Mouse (Mus musculus) erythroblast, adult 5-6 weeks (primary cell): ENCODE measurements at regions not wholly inside any gene's neighbourhood (a gene's known extent, or its start where the extent isn't known, plus 50 kb on each side); places are given as distances from the start of the nearest gene placed in this dataset.
"Not testable (repeated sequence)": the region's sequence is repeated elsewhere in the genome, so short reads cannot be mapped to it uniquely, and the experiment has no call there.

Experiments
- ATAC-seq: replicated peaks from 2 replicates; pipeline ENCODE4 v1.8.0; 2016; ENCODE audit warnings: moderate number of reproducible peaks, mild to moderate bottlenecking, moderate TSS enrichment, inconsistent platforms; ENCODE audit not compliant: poor library complexity, low FRiP score, severe bottlenecking

DNA sequence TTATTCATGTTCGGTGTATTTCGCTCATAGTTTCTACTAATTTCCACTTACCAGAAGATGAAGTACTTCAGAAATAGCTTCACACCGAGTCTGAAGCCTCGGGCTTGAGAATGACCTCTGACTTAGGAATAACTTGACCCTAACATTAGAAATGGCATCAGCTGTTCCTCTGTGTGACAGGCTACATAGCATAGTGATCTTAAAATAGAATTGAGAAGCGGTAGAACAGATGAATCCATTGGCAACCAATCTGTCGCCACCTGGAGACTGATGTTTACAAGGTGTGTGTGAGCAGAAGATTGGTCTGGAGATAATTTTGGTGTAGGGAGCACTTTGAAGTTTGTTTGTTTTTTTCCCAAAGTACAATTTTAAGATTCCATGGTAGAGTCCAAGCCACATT, 60.9 kb upstream of the Ahi1 start:
- no peak for ATAC-seq

DNA sequence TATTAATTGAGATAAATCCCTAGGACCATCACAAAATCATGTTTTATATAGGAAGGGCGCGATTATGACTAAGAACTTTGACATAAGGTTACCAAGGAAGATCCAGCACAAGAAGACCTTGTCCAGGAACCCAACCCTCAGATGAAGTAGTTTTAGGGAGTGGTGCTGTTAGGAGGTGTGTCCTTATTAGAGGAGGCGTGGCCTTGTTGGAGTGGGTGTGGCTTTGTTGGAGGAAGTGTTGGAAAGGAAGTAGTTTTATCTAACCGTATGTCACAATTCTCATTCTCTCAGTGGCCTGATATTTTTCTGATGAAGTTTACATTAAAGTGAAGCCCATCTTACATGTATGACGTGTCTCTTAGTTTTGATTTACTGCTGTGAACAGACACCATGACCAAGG, 68.7 kb upstream of the Ahi1 start:
- 0 out of 2 replicates have a peak, but pooled peaks have one; percentile 51 for ATAC-seq

DNA sequence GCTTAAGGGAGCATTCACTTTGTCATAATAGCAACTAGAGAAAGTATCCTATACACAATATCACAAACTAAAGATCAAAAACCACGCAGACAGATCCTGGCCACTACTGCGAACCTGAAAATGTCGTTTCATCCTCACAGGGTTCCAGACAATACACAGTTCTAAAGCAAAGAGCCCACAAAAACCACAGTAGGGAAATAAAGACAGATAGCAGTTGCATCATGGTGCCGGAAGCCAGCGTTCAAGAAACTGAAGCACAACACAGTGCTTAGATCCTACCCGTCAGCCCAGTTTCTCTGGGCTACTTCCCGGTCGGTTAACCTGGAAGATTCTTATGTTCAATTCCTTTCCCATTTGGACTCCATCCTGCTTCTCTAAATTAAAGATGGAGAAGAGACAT, 69.7 kb upstream of the Ahi1 start:
- ATAC-seq, result peak; percentile 36; the same call in 1 of the 2 replicates

DNA sequence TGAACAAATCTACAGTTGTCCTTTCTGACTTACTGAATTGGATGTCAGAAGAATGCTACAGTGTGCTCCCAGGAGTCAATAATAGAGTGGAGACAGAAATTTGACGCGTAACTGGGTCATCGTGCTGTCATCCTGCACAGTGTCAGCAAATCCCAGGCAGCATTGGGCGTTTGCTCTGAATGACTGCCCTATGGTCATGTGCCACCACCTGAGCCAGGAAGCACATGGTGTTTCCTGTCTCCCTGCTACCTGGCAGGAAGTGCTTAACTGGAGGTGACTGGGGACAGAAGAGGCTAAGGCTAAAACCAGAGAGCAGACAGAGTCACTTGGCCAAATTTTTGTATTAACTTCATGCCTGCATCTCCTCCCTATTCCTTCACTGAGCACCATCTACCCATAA, 72.1 kb upstream of the Ahi1 start:
- 0 out of 2 replicates have a peak, but pooled peaks have one; percentile 30 for ATAC-seq

DNA sequence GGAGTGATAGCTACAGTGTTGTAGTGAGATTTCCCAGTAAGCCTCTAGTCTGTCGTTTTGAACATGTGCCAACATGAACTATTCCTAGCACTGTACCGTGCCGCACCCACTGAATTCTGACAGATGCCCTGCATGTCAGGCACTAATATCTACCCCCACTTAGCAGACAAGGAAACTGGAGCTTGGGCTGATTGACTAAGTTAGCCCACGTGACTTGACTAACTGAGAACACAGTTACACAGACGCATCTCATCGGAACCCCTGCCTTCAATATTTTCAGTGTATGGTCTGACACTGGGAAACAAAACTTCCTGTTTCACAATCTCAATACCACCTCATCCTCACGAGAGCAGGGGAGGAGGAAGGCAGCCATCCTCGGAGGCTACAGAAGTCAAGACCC, 72.9 kb upstream of the Ahi1 start:
- ATAC-seq, result peak; percentile 57

DNA sequence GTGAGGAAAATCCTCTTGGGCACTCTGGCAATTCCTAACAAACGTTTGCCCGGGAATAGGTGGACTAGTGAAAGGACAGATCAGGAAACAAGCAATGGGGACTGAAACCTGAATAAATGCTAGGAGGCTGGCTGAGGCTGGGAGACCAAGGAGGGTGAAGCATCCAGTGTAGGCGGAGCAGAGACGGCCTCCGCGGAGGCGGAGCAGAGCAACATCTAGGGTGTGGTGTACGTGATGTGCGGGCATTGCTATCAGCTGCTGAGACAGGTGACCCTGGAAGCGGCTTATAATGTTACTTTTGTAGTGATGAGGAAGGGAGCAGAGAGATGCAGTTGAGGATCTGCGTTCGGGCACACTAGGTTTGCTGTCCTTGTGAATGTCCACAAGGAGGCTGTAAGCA, 85.3 kb upstream of the Ahi1 start:
- no peak for ATAC-seq

DNA sequence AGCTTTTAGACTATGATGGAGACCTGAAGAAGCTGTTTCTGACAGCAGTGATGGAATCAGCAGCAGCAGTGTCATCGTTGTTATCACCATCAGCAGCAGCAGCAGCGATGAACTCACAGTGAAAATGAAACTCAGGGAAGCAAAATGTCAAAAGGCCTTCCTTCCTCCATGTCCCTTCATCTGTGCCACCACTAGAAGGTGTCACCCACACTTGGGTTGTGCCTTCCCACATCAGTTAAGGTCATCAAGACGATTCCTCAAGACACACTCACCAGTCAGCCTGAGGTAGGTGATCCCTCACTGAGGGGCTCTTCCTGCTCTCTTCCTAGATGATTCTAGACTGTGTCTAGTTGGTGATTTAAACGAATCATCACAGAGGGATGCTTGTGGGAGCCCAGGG, 87.3 kb upstream of the Ahi1 start:
- 0 out of 2 replicates have a peak, but pooled peaks have one; percentile 27 for ATAC-seq

DNA sequence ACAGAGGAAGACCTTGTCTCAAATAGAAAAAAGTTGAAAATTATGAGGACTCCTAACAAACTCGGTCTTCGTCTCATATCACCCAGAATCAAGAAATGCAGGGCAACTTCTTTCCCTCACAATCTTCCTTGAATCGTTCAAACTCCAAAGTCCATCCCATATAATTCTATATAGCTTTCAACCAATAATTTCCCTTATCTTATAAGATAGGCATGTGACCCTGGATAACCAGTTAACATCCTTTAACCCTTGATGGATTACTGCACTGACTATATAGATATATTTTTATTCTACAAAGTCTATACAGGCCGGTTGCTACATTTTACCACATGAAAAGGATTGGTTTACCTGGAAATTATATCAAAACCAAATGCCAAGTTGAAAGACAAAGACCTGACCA, 94.9 kb upstream of the Ahi1 start:
- no peak for ATAC-seq

DNA sequence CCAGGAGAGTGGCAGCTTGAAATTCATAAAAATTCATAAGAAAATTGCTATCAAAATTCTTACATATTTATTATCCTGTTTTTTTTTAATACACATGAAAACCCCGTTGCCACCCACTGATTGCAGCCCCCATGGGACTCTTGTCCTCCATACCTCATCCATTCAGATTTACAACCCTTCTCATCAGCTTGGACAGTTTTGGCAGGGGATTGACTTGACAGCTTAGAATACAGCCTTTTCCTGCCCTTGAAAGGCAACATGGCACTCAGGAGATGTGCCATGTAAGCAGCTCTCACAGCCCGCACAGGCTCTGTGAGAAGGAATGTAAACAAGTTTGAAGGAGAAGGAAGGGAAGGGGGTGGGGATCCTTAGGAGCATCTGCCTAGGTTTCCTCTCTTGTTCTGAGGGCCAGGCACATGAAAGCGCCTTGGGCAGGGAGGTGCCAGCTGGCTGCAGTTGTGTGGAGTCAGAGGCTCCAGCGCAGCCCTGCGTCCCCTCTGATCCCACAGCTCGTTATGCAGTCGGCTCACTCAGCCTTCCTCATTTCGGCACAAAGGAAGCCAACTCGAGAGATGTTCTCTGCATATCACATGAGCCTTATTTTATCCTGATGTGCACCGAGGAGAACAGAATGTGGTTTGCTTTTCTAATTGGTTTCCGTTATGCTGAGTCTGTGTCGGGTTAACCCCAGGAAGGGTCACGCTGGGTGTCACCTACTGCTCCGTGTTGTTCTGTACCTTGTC, 97.6 kb upstream of the Ahi1 start:
- 0 out of 2 replicates have a peak, but pooled peaks have one; percentile 46 for ATAC-seq

DNA sequence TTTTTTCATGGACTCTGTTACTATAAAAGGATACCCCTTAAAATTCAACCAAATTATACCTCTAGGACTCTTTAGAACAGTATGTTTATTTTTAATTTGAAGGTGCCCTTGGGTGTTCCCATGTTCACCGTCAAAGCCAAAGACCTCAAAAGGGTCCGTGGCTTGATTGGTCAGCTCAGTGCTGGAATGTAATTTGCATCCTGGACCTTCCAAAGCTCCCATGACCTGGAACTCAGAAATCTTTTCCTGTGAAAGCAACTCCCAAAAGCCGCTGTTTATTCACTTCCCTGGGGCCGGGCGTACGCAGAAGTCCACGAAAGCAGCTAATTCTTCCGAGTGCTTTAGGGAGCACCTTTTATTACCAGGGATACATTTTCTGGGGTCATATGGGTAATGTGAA, 105.1 kb upstream of the Ahi1 start:
- no peak for ATAC-seq

DNA sequence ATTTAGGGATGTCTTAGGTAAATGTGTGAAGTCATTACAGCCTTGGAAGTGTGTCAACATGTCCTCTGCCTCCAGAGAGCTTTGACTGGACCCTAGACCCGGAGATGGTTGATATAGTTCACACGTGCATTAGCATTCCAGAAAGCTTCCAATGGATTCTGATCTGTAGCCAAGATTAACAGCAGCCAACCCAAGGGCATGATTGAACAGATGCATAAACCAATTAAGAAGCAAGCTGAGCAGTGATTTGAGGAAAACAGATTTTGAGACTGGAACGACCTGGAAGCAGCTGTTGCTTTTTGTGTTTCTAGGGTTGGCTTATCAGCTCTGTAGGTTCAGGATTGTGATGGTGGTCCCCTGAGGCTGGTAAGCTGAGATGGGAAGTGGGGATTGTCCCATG, 109.1 kb upstream of the Ahi1 start:
- no peak for ATAC-seq

DNA sequence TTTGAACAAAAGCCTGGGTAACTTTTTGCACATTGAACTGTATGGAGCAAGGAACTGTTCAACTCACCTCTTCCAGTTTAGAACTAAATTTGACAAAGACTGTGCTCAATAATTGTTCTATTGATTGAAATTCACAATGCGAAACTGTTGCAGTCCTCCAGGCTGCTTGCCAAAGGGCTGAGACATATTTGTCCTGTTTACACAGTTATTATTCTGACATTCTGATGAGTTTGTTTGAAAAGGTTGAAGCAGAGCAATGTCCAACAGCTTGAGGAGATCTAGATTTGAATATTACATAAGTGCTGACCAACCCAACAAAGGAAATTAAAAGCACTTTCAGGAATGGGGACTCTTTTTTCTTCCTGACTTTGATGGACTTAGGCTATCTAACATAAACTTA, 110.2 kb upstream of the Ahi1 start:
- no peak for ATAC-seq

DNA sequence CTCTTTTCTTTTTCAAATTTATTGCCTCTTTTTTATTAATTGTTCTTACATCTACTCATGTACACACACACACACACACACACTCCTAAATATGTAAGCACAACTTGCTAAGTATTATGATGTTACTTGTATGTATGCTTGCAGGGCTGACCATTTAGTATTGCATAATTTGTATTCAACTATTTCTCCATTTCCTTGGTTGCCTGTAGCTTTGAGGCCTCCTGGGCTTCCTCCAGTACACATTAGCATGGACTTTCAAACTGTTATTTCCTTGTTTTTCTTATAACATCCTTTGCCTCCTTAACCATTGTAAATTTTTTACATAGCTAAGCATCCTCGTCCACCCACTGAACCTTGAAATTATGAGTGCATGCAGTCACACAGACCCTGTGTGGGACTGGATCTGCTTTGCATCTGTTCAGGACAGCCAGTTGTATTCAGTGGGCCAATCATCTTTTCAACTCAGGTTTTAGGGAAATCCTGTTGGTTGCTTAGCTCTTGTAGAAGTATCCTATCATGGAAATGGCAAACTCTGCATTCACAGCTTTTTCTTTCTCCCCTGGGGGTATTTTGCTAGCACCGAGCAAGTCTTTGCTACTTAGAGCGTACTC, 110.8 kb upstream of the Ahi1 start:
- no peak for ATAC-seq

DNA sequence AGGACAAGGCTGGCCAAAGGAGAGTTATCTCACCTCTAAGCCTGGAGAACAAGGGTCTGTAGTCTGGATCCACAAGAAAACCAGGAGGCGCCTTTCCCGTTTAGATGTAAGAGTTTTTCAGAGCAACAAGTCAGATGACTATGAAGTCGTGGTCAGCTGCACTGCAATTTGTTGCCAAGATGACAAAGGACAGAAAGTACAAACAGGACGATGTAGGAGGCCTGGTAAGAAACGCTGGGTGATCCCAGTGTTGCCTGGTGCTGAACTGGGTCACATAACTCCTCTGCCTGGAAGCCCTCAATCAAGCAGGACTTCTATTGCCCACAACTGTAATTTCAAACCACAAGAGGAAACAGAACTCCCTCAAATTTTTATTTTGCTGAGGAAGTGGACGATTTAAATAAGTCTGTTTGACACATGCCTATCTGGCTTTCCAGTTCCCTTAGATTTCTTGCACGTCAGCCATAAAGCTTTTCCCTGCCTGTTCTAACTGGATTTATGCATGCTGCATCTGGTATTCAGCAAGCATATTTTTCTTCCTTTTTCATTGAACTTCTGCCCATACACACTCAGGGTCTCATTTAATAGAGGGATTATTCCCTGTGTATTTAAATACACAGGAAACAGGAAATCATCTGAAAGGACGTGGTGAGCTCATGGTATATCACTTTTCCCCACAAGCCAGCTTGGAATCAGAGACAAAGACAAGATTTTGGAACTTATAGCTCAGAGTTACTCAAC, 113.5 kb upstream of the Ahi1 start:
- no peak for ATAC-seq

DNA sequence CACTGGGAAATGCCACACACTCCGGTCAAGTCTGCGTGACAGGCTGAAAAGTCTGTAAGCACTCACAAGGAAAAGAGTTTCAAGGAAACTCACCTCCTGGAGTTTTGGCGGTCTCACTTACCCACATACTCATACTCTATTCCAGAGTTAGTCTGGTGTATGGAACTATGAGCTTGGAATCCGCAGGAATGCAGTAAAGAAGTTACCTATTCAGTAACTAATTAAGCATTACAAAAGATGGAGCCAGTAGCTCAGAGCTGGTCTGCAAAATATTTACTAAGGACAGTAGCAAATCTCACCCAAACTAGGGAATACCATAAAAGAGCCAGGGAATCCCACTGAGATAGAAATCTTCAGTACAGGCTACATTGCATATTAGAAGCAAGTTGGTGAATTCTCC, 111.9 kb upstream of the Pde7b start:
- ATAC-seq, result not testable (repeated sequence)

DNA sequence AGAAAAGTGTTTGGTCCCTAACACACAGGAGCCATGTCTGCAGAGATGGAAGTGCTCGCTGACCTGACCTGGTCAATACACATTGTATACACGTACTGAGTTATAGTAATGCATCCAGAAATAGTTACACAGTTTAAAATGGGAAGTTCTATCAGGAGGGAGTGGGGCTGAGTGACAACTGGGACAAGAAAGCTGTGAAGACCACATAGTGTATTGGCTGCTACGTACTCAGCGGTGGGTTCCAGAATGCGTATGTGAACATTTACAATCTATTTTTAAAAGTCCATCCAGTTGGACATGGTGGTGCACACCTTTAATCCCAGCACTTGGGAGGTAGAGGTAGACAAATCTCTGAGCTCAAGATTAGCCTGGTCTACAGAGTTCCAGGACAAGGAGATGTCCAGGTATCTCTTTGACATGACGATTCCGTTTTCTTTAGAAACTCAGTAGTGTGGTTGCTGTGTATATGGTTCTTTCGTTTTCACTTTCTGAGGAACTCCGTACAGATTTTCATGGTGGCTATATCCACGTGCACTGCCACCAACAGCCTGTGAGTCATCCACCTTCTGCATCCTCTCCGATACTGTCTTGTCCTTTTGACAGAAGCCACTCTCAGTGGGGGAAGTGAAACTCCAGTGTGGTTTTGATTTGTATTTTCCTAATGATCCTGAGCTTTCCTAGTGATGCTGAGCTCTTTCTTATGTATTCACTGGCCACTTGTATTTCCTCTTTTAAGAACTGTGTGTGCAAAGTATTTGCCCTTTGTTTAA, 110.1 kb upstream of the Pde7b start:
- no peak for ATAC-seq

DNA sequence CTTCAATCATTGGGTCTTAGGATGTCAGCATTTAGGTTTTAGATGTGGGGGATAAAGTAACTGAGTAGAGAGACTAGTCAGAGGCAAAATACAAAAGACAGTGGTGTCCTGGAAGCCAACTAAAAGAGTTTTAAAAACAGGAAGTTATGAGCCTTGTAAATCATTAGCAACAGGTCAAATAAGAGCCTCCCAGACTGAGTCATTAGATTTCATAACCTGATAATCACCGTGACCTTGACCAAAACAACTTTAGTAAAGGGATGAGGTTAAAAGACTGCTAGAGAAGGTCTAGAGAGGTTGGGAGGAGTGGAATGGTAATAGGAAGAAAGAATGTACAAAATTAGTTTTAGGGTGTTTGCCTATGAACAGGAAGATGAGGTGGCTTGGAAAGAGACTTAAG, 103.4 kb upstream of the Pde7b start:
- ATAC-seq, result no peak

DNA sequence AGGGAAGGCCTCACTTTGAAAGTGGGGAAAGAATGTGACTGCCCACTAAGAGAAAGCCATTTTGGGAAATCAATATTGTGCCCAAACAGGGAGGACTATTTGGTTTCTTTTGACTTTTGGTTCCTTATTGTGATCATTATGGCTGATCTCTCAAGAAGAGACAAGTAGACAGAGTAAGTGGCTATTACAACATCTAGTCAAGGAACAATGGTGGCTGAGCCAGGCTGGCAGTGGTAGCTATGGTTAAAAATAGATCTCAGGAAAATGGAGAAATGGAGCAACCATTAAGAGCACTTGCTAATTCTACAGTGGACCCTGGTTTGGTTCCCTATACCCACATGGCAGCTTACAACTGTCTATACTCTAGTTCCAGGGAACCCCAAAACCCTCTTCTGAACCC, 102.6 kb upstream of the Pde7b start:
- ATAC-seq, result no peak

DNA sequence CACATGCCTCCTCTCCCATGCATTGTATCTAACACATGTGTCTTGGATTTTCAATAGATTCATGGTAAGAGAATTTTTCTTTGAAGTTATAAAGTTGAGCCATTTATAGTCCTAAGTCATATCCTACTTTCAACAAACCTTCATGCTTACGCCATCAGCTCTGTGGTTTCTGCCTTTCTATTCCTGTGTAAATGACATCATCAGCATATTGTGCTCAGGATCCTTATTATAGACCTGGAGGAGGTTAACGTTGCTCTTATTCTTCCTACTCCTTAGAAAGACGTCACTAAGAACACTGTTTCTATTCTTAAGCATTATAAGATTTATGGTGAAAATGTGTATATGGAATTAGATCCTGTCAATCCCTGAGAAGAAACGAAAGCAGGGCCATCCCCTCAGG, 93.7 kb upstream of the Pde7b start:
- no peak for ATAC-seq

DNA sequence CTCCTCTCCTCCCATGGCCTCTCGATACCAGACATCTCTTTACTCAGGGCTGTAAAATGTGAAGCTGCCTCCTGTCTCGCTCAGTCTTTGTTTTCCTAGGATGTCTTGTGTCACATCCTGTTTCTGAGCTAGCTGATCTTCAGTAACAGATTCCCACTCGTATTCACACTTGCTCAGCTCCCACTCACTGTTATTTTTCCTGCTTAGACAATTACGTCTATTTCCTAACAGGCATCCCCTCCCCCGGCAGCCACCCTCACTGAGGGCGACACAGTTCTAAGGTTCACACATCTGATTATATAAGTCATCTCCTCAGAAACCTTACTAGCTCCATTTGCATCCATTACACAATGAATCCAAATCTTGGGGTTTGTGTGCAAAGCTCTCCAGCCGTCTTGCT, 74.9 kb upstream of the Pde7b start:
- ATAC-seq, result no peak
